Mouse (Mus musculus) hindbrain, postnatal 0 days (tissue): ENCODE results near the gene Pdcd6ip. TPM values are rescaled to one million over a fixed set of nuclear protein-coding genes. Genes with fewer than 3 reads are reported as not detected.
"Not testable (repeated sequence)": the region's sequence is repeated elsewhere in the genome, so short reads cannot be mapped to it uniquely, and the experiment has no call there.

Source experiments
- ATAC-seq: fragments of 200-750 bp; cut with Nextera tagmentation; 2 replicates; pipeline ENCODE4 v1.8.0; 2017; ENCODE audit warnings: mild to moderate bottlenecking, moderate TSS enrichment, moderate library complexity
- DNase-seq: peaks from one replicate; pipeline ENCODE4 v3.0.0-alpha.2; 2015; ENCODE audit warnings: low spot score
- H3K27ac ChIP-seq: fragments of 300-500 bp; sonication (generic); 2 replicates; pipeline ENCODE4 v1.5.1; 2014; ENCODE audit warnings: mild to moderate bottlenecking
- H3K27me3 ChIP-seq: fragments of 300-500 bp; sonication (generic); 2 replicates; pipeline ENCODE4 v1.6.1; 2014; ENCODE audit warnings: low read length, mixed read lengths; ENCODE audit not compliant: insufficient read depth
- H3K36me3 ChIP-seq: fragments of 300-500 bp; sonication (generic); 2 replicates; pipeline ENCODE4 v1.6.1; 2014; ENCODE audit warnings: low read length, mixed read lengths; ENCODE audit not compliant: insufficient read depth
- H3K4me1 ChIP-seq: fragments of 300-500 bp; sonication (generic); 2 replicates; pipeline ENCODE4 v1.6.1; 2014; ENCODE audit warnings: antibody characterized with exemption, low read length, mixed read lengths; ENCODE audit not compliant: insufficient read depth
- H3K4me2 ChIP-seq: fragments of 300-500 bp; sonication (generic); 2 replicates; pipeline ENCODE4 v1.6.1; 2014; ENCODE audit warnings: low read depth, mild to moderate bottlenecking, low read length, moderate library complexity, mixed read lengths
- H3K4me3 ChIP-seq: fragments of 300-500 bp; sonication (generic); 2 replicates; pipeline ENCODE4 v1.5.1; 2014; ENCODE audit warnings: low read length
- H3K9ac ChIP-seq: fragments of 300-500 bp; sonication (generic); replicated peaks from 2 replicates; pipeline ENCODE4 v1.6.1; 2014; ENCODE audit warnings: mild to moderate bottlenecking, low read length, moderate library complexity, mixed read lengths
- H3K9me3 ChIP-seq: fragments of 300-500 bp; sonication (generic); 2 replicates; pipeline ENCODE4 v1.6.1; 2016; ENCODE audit warnings: low read length, mixed read lengths
- CTCF ChIP-seq: IDR thresholded peaks from 2 replicates; pipeline ENCODE4 v1.5.1; 2016; ENCODE audit warnings: antibody characterized with exemption, control low read depth, low read depth
- WGBS: fragments of 180-500 bp; shearing (Covaris S2); extraction: QIAGEN DNeasy Blood & Tissue Kit; methylation state at CpG from one replicate; pipeline ENCODE4 v1.1.7; 2014; 5-methylcytosine and 5-hydroxymethylcytosine counted together
- polyA plus RNA-seq: library from polyadenylated mRNA; unstranded; fragments of >200 nt; fragmentation: Nextera tagmentation; extraction: Ambion mirVana; gene quantifications from 2 replicates; pipeline ENCODE4 v1.2.1, GENCODE M21; 2015
- total RNA-seq: library from RNA; depleted of rRNA; stranded (reverse); fragments of >200 nt; gene quantifications from 2 replicates; pipeline ENCODE4 v1.2.3, GENCODE M21; 2014

Pdcd6ip gene
- total and polyA plus RNA-seq, 2 experiments from 2014 or later, result 30.6 to 33.0 TPM

- Histone ChIP-seq H3K27me3 (no peaks in the 10 kb centered on the region), H3K4me2 (peak within 1 kb of the TSS; percentile 99)
- 3% methylated on average over 47 of the region's 63 CpGs for WGBS
Observed at GRCm38 (mm10) chr9:113741108-113741636, 33.1 kb upstream of the Pdcd6ip start, which contains the start of gene Clasp2. TSS of gene Clasp2 (plus strand) at chr9:113741473.

GRCm38 (mm10) chr9:113738941-113739340, 30.9 kb upstream of the Pdcd6ip start:
- Histone ChIP-seq H3K4me3 (no peak overlapping the region), H3K9me3 (no peaks in the 10 kb centered on the region), H3K4me2 (no peak overlapping the region), H3K36me3 (no peaks in the 10 kb centered on the region), H3K27ac (no peak overlapping the region), H3K9ac (no peak overlapping the region), H3K4me1 (0 out of 2 replicates have a peak, but pooled peaks cover 5% of the 10 kb centered on the region), H3K27me3 (no peaks in the 10 kb centered on the region)
- DNase-seq (no peak), ATAC-seq (no peak)
- TF ChIP-seq CTCF, result no peak
- WGBS, result 69% methylated on average over 6 of the region's 6 CpGs

More at GRCm38 (mm10) chr9:113741108-113741636, 33.1 kb upstream of the Pdcd6ip start, which contains the start of gene Clasp2:
- Histone ChIP-seq H3K4me1 (0 out of 2 replicates have a peak, but pooled peaks cover 5% of the 10 kb centered on the region), H3K36me3 (no peaks in the 10 kb centered on the region), H3K9me3 (no peaks in the 10 kb centered on the region), H3K27ac (peak within 1 kb of the TSS; percentile 69), H3K9ac (peak within 1 kb of the TSS; percentile 48), H3K4me3 (peak within 1 kb of the TSS; percentile 60)
- no peak for TF ChIP-seq CTCF
- ATAC-seq, result peak; percentile 94
- peak; percentile 88 for DNase-seq

GRCm38 (mm10) chr9:113738021-113738420, 30.0 kb upstream of the Pdcd6ip start:
- Histone ChIP-seq H3K4me3 (no peak overlapping the region), H3K4me2 (no peak overlapping the region), H3K27ac (no peak overlapping the region), H3K9me3 (no peaks in the 10 kb centered on the region), H3K36me3 (no peaks in the 10 kb centered on the region), H3K4me1 (0 out of 2 replicates have a peak, but pooled peaks cover 5% of the 10 kb centered on the region), H3K27me3 (no peaks in the 10 kb centered on the region), H3K9ac (no peak overlapping the region)
- WGBS, result 43% methylated on average over 9 of the region's 9 CpGs
- no peak for TF ChIP-seq CTCF
- DNase-seq (peak; percentile 27), ATAC-seq (peak; percentile 44; the same call in 1 of the 2 replicates)

- no peak overlapping the region for H3K4me3 ChIP-seq
- no peak overlapping the region for H3K27ac ChIP-seq
- TF ChIP-seq CTCF, result no peak
- 0 out of 2 replicates have a peak, but pooled peaks cover 5% of the 10 kb centered on the region for H3K4me1 ChIP-seq
- no peak overlapping the region for H3K4me2 ChIP-seq
- ATAC-seq (no peak), DNase-seq (no peak)
- no peak overlapping the region for H3K9ac ChIP-seq
- H3K9me3 ChIP-seq, result no peaks in the 10 kb centered on the region
- H3K27me3 ChIP-seq, result no peaks in the 10 kb centered on the region
- no peaks in the 10 kb centered on the region for H3K36me3 ChIP-seq
Observed at GRCm38 (mm10) chr9:113735920-113736319, 27.9 kb upstream of the Pdcd6ip start.

GRCm38 (mm10) chr9:113731540-113731939, 23.5 kb upstream of the Pdcd6ip start:
- TF ChIP-seq CTCF, result no peak
- WGBS, result 69% methylated on average over 3 of the region's 3 CpGs
- H3K9ac ChIP-seq, result no peak overlapping the region
- H3K4me1 ChIP-seq, result no peaks in the 10 kb centered on the region
- H3K27ac ChIP-seq, result no peak overlapping the region
- H3K9me3 ChIP-seq, result no peaks in the 10 kb centered on the region
- no peak for ATAC-seq
- no peaks in the 10 kb centered on the region for H3K36me3 ChIP-seq
- H3K27me3 ChIP-seq, result no peaks in the 10 kb centered on the region
- no peak overlapping the region for H3K4me3 ChIP-seq
- DNase-seq, result no peak
- H3K4me2 ChIP-seq, result no peak overlapping the region

- Histone ChIP-seq H3K27me3 (no peaks in the 10 kb centered on the region), H3K4me2 (no peak overlapping the region), H3K9ac (no peak overlapping the region), H3K27ac (no peak overlapping the region), H3K4me3 (no peak overlapping the region), H3K4me1 (no peaks in the 10 kb centered on the region), H3K9me3 (no peaks in the 10 kb centered on the region), H3K36me3 (no peaks in the 10 kb centered on the region)
- WGBS, result 93% methylated on average over 18 of the region's 18 CpGs
- TF ChIP-seq CTCF, result no peak
- ATAC-seq, result no peak
- no peak for DNase-seq
Observed at GRCm38 (mm10) chr9:113726991-113727680, 19.1 kb upstream of the Pdcd6ip start.

- H3K36me3 ChIP-seq, result no peaks in the 10 kb centered on the region
- no peak overlapping the region for H3K4me2 ChIP-seq
- H3K4me3 ChIP-seq, result no peak overlapping the region
- DNase-seq, result no peak
- H3K9me3 ChIP-seq, result no peaks in the 10 kb centered on the region
- H3K9ac ChIP-seq, result no peak overlapping the region
- no peaks in the 10 kb centered on the region for H3K4me1 ChIP-seq
- no peaks in the 10 kb centered on the region for H3K27me3 ChIP-seq
- WGBS, result 63% methylated on average over 3 of the region's 3 CpGs
- no peak for ATAC-seq
- H3K27ac ChIP-seq, result no peak overlapping the region
- no peak for TF ChIP-seq CTCF
Observed at GRCm38 (mm10) chr9:113726131-113726530, 18.1 kb upstream of the Pdcd6ip start.

- H3K4me2 ChIP-seq, H3K27me3 ChIP-seq, H3K36me3 ChIP-seq, H3K4me3 ChIP-seq, H3K9me3 ChIP-seq, ATAC-seq, DNase-seq, H3K4me1 ChIP-seq, H3K27ac ChIP-seq, H3K9ac ChIP-seq: not testable (repeated sequence)
- WGBS, result 90% methylated on average over 5 of the region's 5 CpGs
Observed at GRCm38 (mm10) chr9:113725609-113726008, 17.6 kb upstream of the Pdcd6ip start.
